In the genomic region with DNA sequence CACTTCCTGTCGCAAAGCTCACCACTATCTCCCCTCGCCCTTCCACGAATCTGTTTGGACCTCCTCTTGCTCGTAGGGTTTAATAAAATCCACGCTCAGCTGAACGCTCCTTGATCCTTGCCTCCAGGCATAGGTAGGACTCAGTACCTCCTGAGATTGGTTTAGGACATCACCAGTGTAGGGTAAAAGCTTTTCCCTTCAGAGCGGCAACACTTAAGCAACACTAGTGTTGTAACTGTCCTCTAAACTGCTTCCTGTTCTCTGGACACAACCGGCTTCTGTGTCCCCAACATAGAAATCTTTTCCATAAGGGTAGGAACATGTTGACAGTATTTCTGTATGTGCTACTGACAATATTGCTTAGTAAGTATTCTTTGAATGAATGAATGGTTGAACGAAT, we compare ENCODE assay signal across 8 mouse cellular contexts. TPM values are rescaled to one million over a fixed set of nuclear protein-coding genes. Genes with fewer than 3 reads are reported as not detected.
DNase-seq lines count a peak whose midpoint lies in the region; ATAC-seq lines count a peak whose summit lies in the region.

No protein-coding gene starts in this region.

- DNase-seq in kidney, postnatal 36 days = no peak
- no peak for DNase-seq in embryonic facial prominence, embryonic 10.5 days (ENCODE audit: low spot score)
- no peak for DNase-seq in intestine, embryonic 14.5 days (ENCODE audit: low spot score)
- no peak for DNase-seq in left cerebral cortex, adult 18-20 months (ENCODE audit: low spot score in 2 of 2)
- DNase-seq in thymus, postnatal 25 days = no peak
- no peak for DNase-seq in adrenal gland, postnatal 36 days

- H3K27me3 ChIP-seq in kidney, embryonic 16.5 days (ENCODE audit: insufficient read depth, low read length) = no peaks in the 10 kb centered on the region
- peaks cover 14% of the 10 kb centered on the region; the same call in 1 of the 2 replicates for H3K27me3 ChIP-seq in embryonic facial prominence, embryonic 10.5 days (replicated peaks; ENCODE audit: low read depth, poor library complexity, severe bottlenecking)
- H3K27me3 ChIP-seq in intestine, embryonic 14.5 days (replicated peaks; ENCODE audit: control insufficient read depth, insufficient read depth, low read length) = no peaks in the 10 kb centered on the region
- H3K27me3 ChIP-seq in midbrain, embryonic 15.5 days (replicated peaks) = 0 out of 2 replicates have a peak, but pooled peaks cover 3% of the 10 kb centered on the region

- peak overlapping the region; percentile 76 for H3K4me2 ChIP-seq in kidney, embryonic 16.5 days (replicated peaks; ENCODE audit: low read depth, low read length)
- peak overlapping the region; percentile 86 for H3K4me2 ChIP-seq in intestine, embryonic 14.5 days (ENCODE audit: low read length)
- peak overlapping the region; percentile 78 for H3K4me2 ChIP-seq in midbrain, embryonic 15.5 days

- peak overlapping the region; percentile 86 for H3K9ac ChIP-seq in kidney, embryonic 16.5 days (replicated peaks; ENCODE audit: low read length)
- peak overlapping the region; percentile 87 for H3K9ac ChIP-seq in intestine, embryonic 14.5 days (ENCODE audit: low read length)
- peak overlapping the region; percentile 91 for H3K9ac ChIP-seq in midbrain, embryonic 15.5 days

- ATAC-seq in kidney, embryonic 16.5 days (ENCODE audit: low FRiP score, low TSS enrichment) = no peak; the same call in 1 of the 2 replicates
- ATAC-seq in intestine, embryonic 14.5 days (replicated peaks; ENCODE audit: low FRiP score, low TSS enrichment, low read depth) = no peak
- peak; percentile 10; the same call in 1 of the 2 replicates for ATAC-seq in midbrain, embryonic 15.5 days (replicated peaks)

- H3K9me3 ChIP-seq in kidney, embryonic 16.5 days (ENCODE audit: low read length) = no peaks in the 10 kb centered on the region
- H3K9me3 ChIP-seq in embryonic facial prominence, embryonic 10.5 days = no peaks in the 10 kb centered on the region
- H3K9me3 ChIP-seq in intestine, embryonic 14.5 days (ENCODE audit: control insufficient read depth, low read length) = no peaks in the 10 kb centered on the region
- no peaks in the 10 kb centered on the region for H3K9me3 ChIP-seq in midbrain, embryonic 15.5 days

- H3K4me1 ChIP-seq in kidney, embryonic 16.5 days (ENCODE audit: insufficient read depth, low read length) = 0 out of 2 replicates have a peak, but pooled peaks cover 4% of the 10 kb centered on the region
- peaks cover 27% of the 10 kb centered on the region for H3K4me1 ChIP-seq in embryonic facial prominence, embryonic 10.5 days
- H3K4me1 ChIP-seq in intestine, embryonic 14.5 days (replicated peaks; ENCODE audit: control insufficient read depth, insufficient read depth, low read length) = 0 out of 2 replicates have a peak, but pooled peaks cover 6% of the 10 kb centered on the region
- peaks cover 16% of the 10 kb centered on the region for H3K4me1 ChIP-seq in midbrain, embryonic 15.5 days

- peaks cover 2% of the 10 kb centered on the region; the same call in 1 of the 2 replicates for H3K36me3 ChIP-seq in kidney, embryonic 16.5 days (ENCODE audit: insufficient read depth, low read length)
- H3K36me3 ChIP-seq in embryonic facial prominence, embryonic 10.5 days (replicated peaks) = peaks cover 8% of the 10 kb centered on the region; the same call in 1 of the 2 replicates
- H3K36me3 ChIP-seq in intestine, embryonic 14.5 days (ENCODE audit: control insufficient read depth, insufficient read depth, low read length) = 0 out of 2 replicates have a peak, but pooled peaks cover 4% of the 10 kb centered on the region
- 0 out of 2 replicates have a peak, but pooled peaks cover 2% of the 10 kb centered on the region for H3K36me3 ChIP-seq in midbrain, embryonic 15.5 days (replicated peaks)

- peak overlapping the region; percentile 87 for H3K4me3 ChIP-seq in kidney, embryonic 16.5 days (ENCODE audit: low read length)
- H3K4me3 ChIP-seq in embryonic facial prominence, embryonic 10.5 days = peak overlapping the region; percentile 95
- peak overlapping the region; percentile 95 for H3K4me3 ChIP-seq in intestine, embryonic 14.5 days (ENCODE audit: low read depth, low read length)
- H3K4me3 ChIP-seq in midbrain, embryonic 15.5 days = peak overlapping the region; percentile 90

- H3K27ac ChIP-seq in kidney, embryonic 16.5 days (ENCODE audit: low read length) = no peak overlapping the region
- H3K27ac ChIP-seq in embryonic facial prominence, embryonic 10.5 days (replicated peaks) = peak overlapping the region; percentile 91
- no peak overlapping the region for H3K27ac ChIP-seq in intestine, embryonic 14.5 days (ENCODE audit: low read depth)
- peak overlapping the region; percentile 86; the same call in 1 of the 2 replicates for H3K27ac ChIP-seq in midbrain, embryonic 15.5 days

- WGBS in kidney, embryonic 16.5 days = 23% methylated on average over 9 of the region's 9 CpGs
- 31% methylated on average over 9 of the region's 9 CpGs for WGBS in embryonic facial prominence, embryonic 10.5 days
- WGBS in intestine, embryonic 14.5 days = 23% methylated on average over 9 of the region's 9 CpGs
- WGBS in midbrain, embryonic 15.5 days = 34% methylated on average over 9 of the region's 9 CpGs

RNA-seq across cellular contexts. Expression of a gene that starts 1.3 kb away (rescaled TPM):
- polyA plus RNA-seq in kidney, embryonic 16.5 days (2015; fragmentation: Nextera tagmentation; extraction: Ambion mirVana) = 48.2 and 54.5 TPM in 2 replicates
- polyA plus RNA-seq in embryonic facial prominence, embryonic 10.5 days (2016; fragmentation: Nextera tagmentation; extraction: Ambion mirVana) = 54.8 and 55.8 TPM in 2 replicates
- polyA plus RNA-seq in intestine, embryonic 14.5 days (2014; fragmentation: Nextera tagmentation; extraction: Ambion mirVana) = 34.0 and 36.8 TPM in 2 replicates
- polyA plus RNA-seq in midbrain, embryonic 15.5 days (2015; fragmentation: Nextera tagmentation; extraction: Ambion mirVana) = 30.5 and 31.1 TPM in 2 replicates
- 10 to 100 TPM; 35.8 to 36.7 TPM for total RNA-seq in left cerebral cortex, adult 18-20 months (2021)
- 10 to 100 TPM; 34.9 to 37.7 TPM for total RNA-seq in adrenal gland, postnatal 36 days (2021)

Comparison
In these comparisons a context has a peak if more than half of its experiments do, and no peak if none do; other contexts are left out.
1. H3K27ac ChIP-seq: peak in embryonic facial prominence, embryonic 10.5 days (single experiment) and midbrain, embryonic 15.5 days (single experiment); none in kidney, embryonic 16.5 days (single experiment) and intestine, embryonic 14.5 days (single experiment).
2. Peak in every context shown above with its lines, with median percentiles within 50 percentile points of each other: H3K4me2 ChIP-seq, H3K4me3 ChIP-seq and H3K9ac ChIP-seq.